Mouse (Mus musculus): ENCODE measurements around the gene Fam187b. TPM values are rescaled to one million over a fixed set of nuclear protein-coding genes. Genes with fewer than 3 reads are reported as not detected.
"Not testable (repeated sequence)": the region's sequence is repeated elsewhere in the genome, so short reads cannot be mapped to it uniquely, and the experiment has no call there.

Fam187b gene
- total and polyA plus RNA-seq, 3 experiments, result not detected

DNA sequence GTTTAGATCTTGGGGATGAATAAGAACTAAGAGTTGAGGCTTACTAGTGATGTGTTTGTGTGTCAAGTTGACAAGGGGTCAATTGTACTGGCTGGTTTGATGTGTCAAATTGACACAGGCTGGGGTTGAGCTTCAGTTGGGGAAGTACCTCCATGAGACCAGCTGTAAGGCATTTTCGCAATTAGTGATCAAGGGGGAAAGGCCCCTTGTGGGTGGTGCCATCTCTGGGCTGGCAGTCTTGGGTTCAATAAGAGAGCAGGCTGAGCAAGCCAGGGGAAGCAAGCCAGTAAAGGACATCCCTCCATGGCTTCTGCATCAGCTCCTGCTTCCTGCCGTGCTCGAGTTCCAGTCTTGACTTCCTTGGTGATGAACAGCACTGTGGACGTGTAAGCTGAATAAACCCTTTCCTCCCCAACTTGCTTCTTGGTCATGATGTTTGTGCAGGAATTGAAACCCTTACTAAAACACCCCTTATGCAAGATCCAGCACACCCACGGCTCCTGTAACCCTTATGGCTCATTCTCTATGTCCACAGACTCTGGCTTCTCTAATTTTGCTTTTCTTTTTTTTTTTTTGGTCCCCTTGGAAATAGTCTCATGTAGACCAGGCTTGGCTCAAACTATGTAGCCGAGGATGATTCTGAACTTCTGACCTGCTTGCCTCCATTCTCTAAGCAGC, 38.0 kb upstream of the Fam187b start:
- dilution Hi-C loops (cut with MboI; ENCODE audit: extremely low pct_ligation_motif_present, extremely low pct_unique_long_range_greater_than_20kb, low sequenced_read_pairs); H3K27ac ChIP-seq (ENCODE audit: insufficient read depth, low read depth); H3K27me3 ChIP-seq (replicated peaks); H3K9me3 ChIP-seq (replicated peaks; ENCODE audit: low read length); in situ Hi-C loops (cut with MboI; ENCODE audit: low pct_ligation_motif_present, low pct_unique_long_range_greater_than_20kb, low sequenced_read_pairs); H3K79me2 ChIP-seq (replicated peaks; ENCODE audit: control insufficient read depth, extremely low read depth, insufficient read depth, poor library complexity, severe bottlenecking); H3K36me3 ChIP-seq (replicated peaks in 1 of 2; ENCODE audit: control insufficient read depth in 1 of 2, insufficient read depth in 1 of 2, low read length in 1 of 2): not testable (repeated sequence)
- Histone ChIP-seq H3K4me3 (replicated peaks in 1 of 3; ENCODE audit: low read depth in 2 of 3, low read length in 2 of 3, poor library complexity in 1 of 3) (peak overlapping the region; percentile 26 to 46 (median 41)), H3K4me2 (ENCODE audit: insufficient read depth, low read depth, poor library complexity, severe bottlenecking) (peak overlapping the region; percentile 88), H3K9ac (ENCODE audit: insufficient read depth, low read depth) (peak overlapping the region; percentile 42; the same call in 1 of the 2 replicates), H3K4me1 (ENCODE audit: control insufficient read depth in 1 of 2, insufficient read depth in 2 of 2) (peaks cover 11 to 17% of the 10 kb centered on the region in 2 experiments)
- TF ChIP-seq TBP (conservative IDR thresholded peaks at IDR 0.05; ENCODE audit: low read depth, low read length) (0 out of 2 replicates have a peak, but pooled peaks have one; percentile 39), TCF12 (IDR thresholded peaks at IDR 0.05; ENCODE audit: low read depth, low read length) (peak; percentile 57; the same call in 1 of the 2 replicates), EP300 (IDR thresholded peaks at IDR 0.05; ENCODE audit: low read length) (peak; percentile 52; the same call in 1 of the 2 replicates), ETS1 (conservative IDR thresholded peaks at IDR 0.05; ENCODE audit: low read depth, low read length) (peak; percentile 61)
- peak; percentile 77 for DNase-seq (ENCODE audit: extremely low read depth)

DNA sequence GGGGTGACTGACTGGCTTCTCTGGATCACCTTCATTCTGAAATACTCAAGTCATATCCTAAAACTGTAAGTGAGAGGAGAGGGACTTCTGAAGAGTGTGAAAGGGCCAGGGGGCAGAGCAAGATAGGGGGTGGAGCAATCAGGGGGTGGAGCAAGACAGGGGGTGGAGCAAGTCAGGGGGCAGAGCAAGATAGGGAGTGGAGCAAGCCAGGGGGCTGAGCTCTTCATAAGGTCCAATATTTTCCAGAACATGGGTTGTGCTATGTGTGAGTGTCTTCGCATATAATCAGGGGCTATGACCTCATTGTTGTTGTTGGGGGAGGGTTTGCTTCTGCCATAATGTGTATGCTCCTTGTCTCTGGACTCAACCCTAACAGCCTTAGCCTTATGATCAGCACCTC, 33.5 kb upstream of the Fam187b start:
- H3K36me3 ChIP-seq (replicated peaks in 1 of 2; ENCODE audit: control insufficient read depth in 1 of 2, insufficient read depth in 1 of 2, low read length in 1 of 2); in situ Hi-C loops (cut with MboI; ENCODE audit: low pct_ligation_motif_present, low pct_unique_long_range_greater_than_20kb, low sequenced_read_pairs); H3K9me3 ChIP-seq (replicated peaks; ENCODE audit: low read length); dilution Hi-C loops (cut with MboI; ENCODE audit: extremely low pct_ligation_motif_present, extremely low pct_unique_long_range_greater_than_20kb, low sequenced_read_pairs); DNase-seq (ENCODE audit: extremely low read depth); H3K4me3 ChIP-seq (replicated peaks in 1 of 3; ENCODE audit: low read depth in 2 of 3, low read length in 2 of 3, poor library complexity in 1 of 3); H3K27ac ChIP-seq (ENCODE audit: insufficient read depth, low read depth); H3K4me2 ChIP-seq (ENCODE audit: insufficient read depth, low read depth, poor library complexity, severe bottlenecking); H3K27me3 ChIP-seq (replicated peaks); H3K9ac ChIP-seq (ENCODE audit: insufficient read depth, low read depth); H3K79me2 ChIP-seq (replicated peaks; ENCODE audit: control insufficient read depth, extremely low read depth, insufficient read depth, poor library complexity, severe bottlenecking): not testable (repeated sequence)
- peaks cover 7 to 14% of the 10 kb centered on the region in 2 experiments for H3K4me1 ChIP-seq (ENCODE audit: control insufficient read depth in 1 of 2, insufficient read depth in 2 of 2)

DNA sequence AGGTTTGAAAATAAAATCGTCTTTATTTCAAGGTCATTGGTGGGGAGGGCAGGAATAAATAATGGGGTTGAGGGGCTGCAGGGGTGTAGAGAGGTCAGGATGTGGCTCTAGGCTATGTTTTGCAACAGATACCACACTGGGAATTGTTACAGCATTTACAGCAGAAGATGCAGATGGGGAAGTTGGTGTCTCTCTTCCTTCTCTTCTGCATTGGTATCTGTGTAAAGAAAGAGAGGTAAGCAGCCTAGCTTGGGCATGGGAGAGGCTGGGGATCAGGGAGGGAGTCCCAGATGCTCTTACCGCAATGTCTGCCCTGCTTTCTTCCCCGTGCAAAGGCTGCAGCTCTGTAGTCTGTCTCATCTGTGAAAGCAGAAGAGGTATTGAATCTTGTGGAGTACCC, 31.2 kb upstream of the Fam187b start:
- H3K9me3 ChIP-seq (replicated peaks; ENCODE audit: low read length); H3K9ac ChIP-seq (ENCODE audit: insufficient read depth, low read depth); H3K4me2 ChIP-seq (ENCODE audit: insufficient read depth, low read depth, poor library complexity, severe bottlenecking); H3K4me3 ChIP-seq (replicated peaks in 1 of 3; ENCODE audit: low read depth in 2 of 3, low read length in 2 of 3, poor library complexity in 1 of 3); H3K27ac ChIP-seq (ENCODE audit: insufficient read depth, low read depth); dilution Hi-C loops (cut with MboI; ENCODE audit: extremely low pct_ligation_motif_present, extremely low pct_unique_long_range_greater_than_20kb, low sequenced_read_pairs); H3K4me1 ChIP-seq (ENCODE audit: control insufficient read depth in 1 of 2, insufficient read depth in 2 of 2); H3K79me2 ChIP-seq (replicated peaks; ENCODE audit: control insufficient read depth, extremely low read depth, insufficient read depth, poor library complexity, severe bottlenecking); in situ Hi-C loops (cut with MboI; ENCODE audit: low pct_ligation_motif_present, low pct_unique_long_range_greater_than_20kb, low sequenced_read_pairs); H3K27me3 ChIP-seq (replicated peaks); DNase-seq (ENCODE audit: extremely low read depth): not testable (repeated sequence)
- H3K36me3 ChIP-seq (replicated peaks in 1 of 2; ENCODE audit: control insufficient read depth in 1 of 2, insufficient read depth in 1 of 2, low read length in 1 of 2), result peaks cover 11 to 17% of the 10 kb centered on the region in 2 experiments

All from CH12.LX (cell line).